Mouse (Mus musculus): ENCODE data around the gene Rfpl4. TPM values are rescaled to one million over a fixed set of nuclear protein-coding genes. Genes with fewer than 3 reads are reported as not detected.
"Not testable (repeated sequence)": the region's sequence is repeated elsewhere in the genome, so short reads cannot be mapped to it uniquely, and the experiment has no call there.

Rfpl4 gene
- polyA plus RNA-seq, 1 experiment from 2014 or later: not detected

DNA sequence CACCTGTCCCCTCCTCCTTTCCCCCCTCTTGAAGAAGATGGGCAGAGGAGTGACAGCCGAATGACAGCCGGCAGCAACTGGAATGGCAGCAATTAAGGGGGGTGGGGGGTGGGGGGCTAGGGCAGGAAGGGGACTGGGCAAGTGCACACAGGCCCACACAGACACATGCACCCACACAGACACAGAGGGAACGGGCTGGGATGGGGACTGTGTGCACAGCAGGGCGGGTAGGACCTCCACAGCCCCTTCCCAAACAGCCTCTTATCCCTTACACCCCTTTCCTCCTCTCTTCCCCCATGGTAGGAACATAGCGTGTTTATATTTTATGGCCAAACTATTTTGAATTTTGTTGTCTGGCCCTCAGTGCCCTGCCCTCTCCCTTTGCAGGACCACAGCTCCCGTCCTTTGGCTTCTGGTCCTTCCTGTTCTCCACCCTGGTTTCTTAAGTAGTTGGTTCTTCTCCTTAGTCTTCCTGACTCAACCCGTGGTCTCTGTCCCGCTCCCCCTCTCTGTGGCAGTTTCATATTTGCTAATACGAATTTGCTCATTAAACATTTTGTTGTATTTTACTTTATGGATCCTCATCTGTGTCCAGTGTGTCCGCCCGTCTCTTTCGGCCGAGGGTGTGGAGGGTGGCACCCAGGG is 37.3 kb downstream of the Rfpl4 start:
- ATAC-seq (replicated peaks; ENCODE audit: low FRiP score): peak; percentile 28
- peak overlapping the region; percentile 96 for H3K27ac ChIP-seq
- H3K4me2 ChIP-seq: peak overlapping the region; percentile 76
- WGBS: 42% methylated on average over 9 of the region's 13 CpGs
- peaks cover 24% of the 10 kb centered on the region for H3K4me1 ChIP-seq
- H3K9me3 ChIP-seq (replicated peaks); H3K27me3 ChIP-seq: not testable (repeated sequence)
- H3K4me3 ChIP-seq (replicated peaks): peak overlapping the region; percentile 99
- H3K36me3 ChIP-seq: peaks cover 68% of the 10 kb centered on the region
- H3K9ac ChIP-seq: peak overlapping the region; percentile 98; the same call in 1 of the 2 replicates

DNA sequence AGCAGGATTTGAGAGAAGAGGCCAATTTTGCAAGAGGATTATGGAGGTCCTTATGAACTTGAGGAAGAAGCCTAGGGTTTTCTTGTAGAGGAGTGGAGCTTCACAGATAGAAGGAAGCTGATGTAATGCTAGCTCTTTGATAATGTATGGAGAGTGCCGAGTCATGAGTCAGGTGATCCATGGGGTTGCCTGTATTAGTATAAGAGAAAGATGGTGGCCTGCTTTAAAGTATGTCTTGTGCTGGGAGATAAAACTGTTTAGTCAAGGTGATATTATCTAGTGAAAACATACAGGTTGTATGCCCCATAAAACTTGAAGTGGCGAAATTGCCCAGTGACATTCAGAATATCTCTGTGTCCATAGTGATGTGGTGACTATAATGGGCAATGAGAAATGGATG is 39.8 kb downstream of the Rfpl4 start:
- Histone ChIP-seq H3K4me2 (no peak overlapping the region), H3K9ac (no peak overlapping the region), H3K27me3 (no peaks in the 10 kb centered on the region), H3K4me3 (replicated peaks) (no peak overlapping the region), H3K4me1 (peaks cover 13% of the 10 kb centered on the region), H3K27ac (no peak overlapping the region), H3K9me3 (replicated peaks) (no peaks in the 10 kb centered on the region), H3K36me3 (peaks cover 74% of the 10 kb centered on the region)
- ATAC-seq (replicated peaks; ENCODE audit: low FRiP score): no peak
- 82% methylated on average over 2 of the region's 2 CpGs for WGBS

DNA sequence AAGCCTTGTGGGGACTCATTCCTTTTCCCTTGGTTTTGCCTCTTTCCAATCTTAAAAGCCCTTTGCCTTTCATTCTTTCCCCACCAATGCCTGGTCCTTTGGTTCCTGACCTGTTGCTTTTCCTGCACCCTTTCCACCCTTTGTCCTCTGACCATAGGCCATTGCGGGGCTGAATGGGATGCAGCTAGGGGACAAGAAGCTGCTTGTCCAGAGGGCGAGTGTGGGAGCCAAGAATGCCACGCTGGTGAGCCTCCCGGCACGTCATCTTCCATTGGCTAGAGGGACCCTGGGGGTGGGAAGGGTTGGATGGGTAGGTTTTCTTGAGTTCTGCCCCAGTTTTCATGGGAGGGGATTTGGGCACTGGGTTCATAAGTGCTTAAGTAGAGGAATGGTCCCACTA is 41.8 kb downstream of the Rfpl4 start:
- Histone ChIP-seq H3K4me3 (replicated peaks) (no peak overlapping the region), H3K9me3 (replicated peaks) (no peaks in the 10 kb centered on the region), H3K4me1 (no peaks in the 10 kb centered on the region), H3K9ac (no peak overlapping the region), H3K27me3 (no peaks in the 10 kb centered on the region), H3K36me3 (peaks cover 92% of the 10 kb centered on the region), H3K4me2 (no peak overlapping the region), H3K27ac (no peak overlapping the region)
- no peak for ATAC-seq (replicated peaks; ENCODE audit: low FRiP score)
- 96% methylated on average over 5 of the region's 5 CpGs for WGBS

DNA sequence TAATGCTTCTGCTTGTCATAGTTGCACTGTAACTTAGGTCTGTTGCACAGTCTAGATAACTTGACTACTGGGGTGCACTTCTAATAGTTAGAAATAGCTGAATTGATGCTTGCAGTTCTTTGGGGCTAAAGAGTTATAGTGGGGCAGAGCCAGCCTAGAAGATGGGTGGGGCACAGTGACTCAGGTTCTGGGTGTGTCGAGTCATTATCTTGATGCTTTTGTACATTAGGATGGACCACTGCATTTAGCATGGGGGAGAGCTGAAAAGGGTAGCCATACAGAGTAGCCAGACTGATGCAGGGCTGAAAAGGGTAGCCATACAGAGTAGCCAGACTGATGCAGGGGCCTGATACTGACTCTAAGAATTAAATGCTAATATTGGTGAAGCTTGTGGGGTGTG is 43.2 kb downstream of the Rfpl4 start:
- Histone ChIP-seq H3K36me3 (peaks cover 99% of the 10 kb centered on the region), H3K27ac (no peak overlapping the region), H3K4me2 (no peak overlapping the region), H3K4me1 (no peaks in the 10 kb centered on the region), H3K27me3 (no peaks in the 10 kb centered on the region), H3K4me3 (replicated peaks) (no peak overlapping the region), H3K9me3 (replicated peaks) (no peaks in the 10 kb centered on the region), H3K9ac (no peak overlapping the region)
- WGBS: 76% methylated on average over 1 of the region's 1 CpGs
- no peak for ATAC-seq (replicated peaks; ENCODE audit: low FRiP score)

DNA sequence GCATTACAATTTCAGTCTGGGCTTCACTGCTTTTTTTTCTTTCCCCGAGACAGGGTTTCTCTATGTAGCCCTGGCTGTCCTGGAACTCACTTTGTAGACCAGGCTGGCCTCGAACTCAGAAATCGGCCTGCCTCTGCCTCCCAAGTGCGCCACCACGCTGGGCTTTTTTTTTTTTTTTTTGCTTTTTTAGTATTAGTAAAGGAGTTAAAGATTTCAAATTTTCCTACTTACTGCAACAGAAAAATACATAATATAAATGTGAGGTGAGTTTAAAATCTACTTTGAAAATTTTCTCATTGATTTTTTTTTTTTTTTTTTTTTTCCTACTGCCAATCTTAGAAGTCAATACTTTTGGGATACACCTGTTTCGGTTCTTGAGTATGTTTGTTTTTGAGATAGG is 51.9 kb downstream of the Rfpl4 start:
- no peak for ATAC-seq (replicated peaks; ENCODE audit: low FRiP score)
- peaks cover 48% of the 10 kb centered on the region for H3K36me3 ChIP-seq
- H3K4me2 ChIP-seq: peak overlapping the region; percentile 92; the same call in 1 of the 2 replicates
- H3K9ac ChIP-seq: no peak overlapping the region
- H3K27me3 ChIP-seq: no peaks in the 10 kb centered on the region
- H3K4me3 ChIP-seq (replicated peaks): peak overlapping the region; percentile 78; the same call in 1 of the 2 replicates
- no peak overlapping the region for H3K27ac ChIP-seq
- no peaks in the 10 kb centered on the region for H3K9me3 ChIP-seq (replicated peaks)
- H3K4me1 ChIP-seq: peaks cover 41% of the 10 kb centered on the region
- WGBS: 93% methylated on average over 6 of the region's 6 CpGs

DNA sequence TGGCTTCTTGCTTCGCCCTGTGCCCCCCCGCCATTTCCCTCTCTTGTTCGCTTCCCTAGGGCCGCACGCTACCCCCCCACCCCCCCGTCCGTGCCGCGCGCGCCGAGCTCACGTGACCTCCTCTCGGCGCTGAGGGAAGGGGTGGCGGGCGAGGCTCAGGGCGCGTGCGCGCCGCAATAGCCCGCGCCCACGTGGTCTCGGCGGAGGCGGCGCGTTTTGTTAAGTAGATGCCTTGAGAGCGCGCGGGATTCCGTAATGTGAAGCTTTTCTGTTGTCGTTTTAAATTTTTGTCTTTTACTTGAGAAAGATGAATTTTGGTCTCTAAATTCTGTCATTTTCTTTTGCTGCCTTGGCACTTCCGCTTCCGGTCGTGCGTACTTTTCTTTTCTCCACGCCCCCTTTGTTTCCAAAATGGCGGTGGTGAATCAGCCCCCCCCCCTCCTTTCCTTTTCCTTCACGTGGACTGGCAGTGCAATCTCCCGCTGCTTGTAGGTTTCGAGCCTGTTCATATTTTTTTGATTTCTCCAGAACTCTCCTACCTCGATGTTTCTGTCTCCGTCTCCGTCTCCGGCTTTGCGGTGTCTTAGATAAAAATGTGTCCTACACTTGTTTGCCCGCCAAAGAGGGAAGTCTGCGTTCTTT is 54.3 kb downstream of the Rfpl4 start:
- H3K4me1 ChIP-seq: peaks cover 57% of the 10 kb centered on the region
- H3K36me3 ChIP-seq: peaks cover 24% of the 10 kb centered on the region
- H3K4me2 ChIP-seq: peak overlapping the region; percentile 92
- H3K4me3 ChIP-seq (replicated peaks): peak overlapping the region; percentile 78
- H3K9me3 ChIP-seq (replicated peaks): no peaks in the 10 kb centered on the region
- WGBS: 0% methylated on average over 47 of the region's 51 CpGs
- H3K27me3 ChIP-seq: peaks cover 10% of the 10 kb centered on the region
- H3K9ac ChIP-seq: peak overlapping the region; percentile 96
- ATAC-seq (replicated peaks; ENCODE audit: low FRiP score): peak; percentile 47
- H3K27ac ChIP-seq: peak overlapping the region; percentile 100

DNA sequence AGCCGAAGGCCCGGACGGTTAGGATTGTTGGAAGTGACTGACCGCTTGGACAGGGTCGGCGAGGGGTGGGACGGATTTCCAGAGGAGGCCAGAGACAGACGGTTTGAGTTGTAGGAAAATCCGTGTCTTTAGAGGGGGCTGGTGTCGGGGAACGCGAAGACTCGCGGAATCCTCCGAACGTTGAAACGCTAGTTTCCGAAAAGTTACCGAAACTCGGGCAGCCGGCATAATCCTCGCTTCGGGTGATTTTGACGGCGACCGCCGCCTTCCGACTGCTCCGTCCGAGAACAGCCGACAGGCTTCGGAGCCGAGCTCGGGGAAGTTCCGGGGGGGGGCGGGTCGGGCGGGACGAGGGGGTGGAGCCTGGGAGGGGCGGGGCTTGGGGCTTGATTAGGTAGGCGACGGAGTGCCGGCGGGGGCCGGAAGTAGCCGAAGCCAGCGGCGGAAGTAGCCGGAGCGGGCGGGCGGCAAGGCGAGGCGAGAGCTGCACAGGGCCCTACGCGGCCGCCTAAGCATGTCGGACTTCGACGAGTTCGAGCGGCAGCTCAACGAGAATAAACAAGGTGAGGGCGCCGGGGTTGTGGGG is 54.9 kb downstream of the Rfpl4 start, which contains the start of gene U2af2:
TSS of gene U2af2 (plus strand) at position 370 of the 586 bp plus-strand sequence.
- H3K9ac ChIP-seq: peak within 1 kb of the TSS; percentile 96
- H3K4me2 ChIP-seq: peak within 1 kb of the TSS; percentile 92
- H3K36me3 ChIP-seq: peaks cover 18% of the 10 kb centered on the region
- peak; percentile 85 for ATAC-seq (replicated peaks; ENCODE audit: low FRiP score)
- H3K4me3 ChIP-seq (replicated peaks): peak within 1 kb of the TSS; percentile 78
- H3K27me3 ChIP-seq: peaks cover 16% of the 10 kb centered on the region
- peaks cover 63% of the 10 kb centered on the region for H3K4me1 ChIP-seq
- H3K27ac ChIP-seq: peak within 1 kb of the TSS; percentile 100
- H3K9me3 ChIP-seq (replicated peaks): no peaks in the 10 kb centered on the region
- under 1% methylated on average over 64 of the region's 65 CpGs for WGBS

DNA sequence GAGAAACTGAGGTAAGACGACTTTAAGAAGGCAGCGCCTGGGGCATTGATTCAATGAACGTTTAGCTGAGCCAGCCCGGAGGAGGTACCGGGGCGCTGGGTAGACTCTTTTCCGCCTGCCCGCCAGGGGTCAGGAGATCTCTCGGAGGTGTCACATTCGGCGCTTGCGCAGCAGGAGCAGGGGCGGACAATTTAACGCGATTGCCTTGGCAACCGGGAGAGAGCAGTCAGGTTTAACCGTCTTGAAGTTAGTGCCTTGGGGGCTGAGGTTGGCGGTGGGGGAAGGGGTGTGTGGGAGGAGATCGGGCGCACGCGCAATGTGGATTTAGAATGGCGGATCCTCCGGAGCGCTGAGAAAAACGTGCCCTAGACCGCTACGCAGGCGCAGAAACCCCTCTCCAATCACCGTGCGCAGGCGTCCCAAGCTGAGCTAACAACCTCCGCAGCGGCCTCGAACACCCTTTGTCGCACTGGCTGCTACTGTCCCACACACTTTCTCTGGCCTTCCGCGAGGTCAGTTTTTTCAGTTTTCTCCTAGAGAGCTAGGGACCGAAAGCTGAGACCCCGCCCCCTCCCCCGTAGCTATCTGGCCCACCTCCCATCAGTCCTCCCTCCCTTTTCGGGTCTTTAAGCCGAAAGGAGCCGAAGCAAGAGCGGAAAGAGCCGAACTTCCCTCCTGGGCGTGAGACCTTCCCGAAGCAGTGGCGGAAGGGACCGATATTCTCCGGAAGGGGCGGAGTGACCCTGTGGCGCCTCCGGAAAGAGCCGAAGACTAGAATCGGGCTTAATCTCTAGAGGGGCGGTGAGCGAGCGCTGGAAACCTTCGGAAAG is 55.6 kb downstream of the Rfpl4 start:
- H3K4me2 ChIP-seq: peak overlapping the region; percentile 92
- peaks cover 20% of the 10 kb centered on the region for H3K27me3 ChIP-seq
- H3K4me3 ChIP-seq (replicated peaks): peak overlapping the region; percentile 78
- H3K27ac ChIP-seq: peak overlapping the region; percentile 100
- peaks cover 10% of the 10 kb centered on the region for H3K36me3 ChIP-seq
- WGBS: under 1% methylated on average over 60 of the region's 60 CpGs
- no peaks in the 10 kb centered on the region for H3K9me3 ChIP-seq (replicated peaks)
- ATAC-seq (replicated peaks; ENCODE audit: low FRiP score): peak; percentile 91
- peaks cover 67% of the 10 kb centered on the region for H3K4me1 ChIP-seq
- H3K9ac ChIP-seq: peak overlapping the region; percentile 96

DNA sequence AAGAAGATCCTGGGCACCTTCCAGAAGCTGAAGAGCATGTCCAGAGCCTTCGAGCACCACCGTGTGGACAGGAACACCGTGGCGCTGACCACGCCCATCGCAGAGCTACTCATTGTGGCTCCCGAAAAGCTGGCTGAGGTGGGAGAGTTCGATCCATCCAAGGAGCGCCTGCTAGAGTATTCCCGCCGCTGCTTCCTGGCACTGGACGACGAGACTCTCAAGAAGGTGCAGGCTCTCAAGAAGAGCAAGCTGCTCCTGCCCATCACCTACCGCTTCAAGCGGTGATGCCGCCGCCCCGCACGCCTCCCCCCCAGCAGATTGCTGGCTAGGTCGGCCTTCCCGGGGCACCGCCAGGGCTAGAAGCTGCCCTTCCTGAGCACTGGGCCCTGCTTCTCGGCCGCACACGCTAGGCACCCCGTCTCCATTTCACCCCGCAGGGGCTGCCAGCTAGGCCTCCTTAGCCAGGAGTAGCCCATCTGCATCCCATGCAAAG is 56.5 kb downstream of the Rfpl4 start:
- peak; percentile 22 for ATAC-seq (replicated peaks; ENCODE audit: low FRiP score)
- Histone ChIP-seq H3K27me3 (peaks cover 29% of the 10 kb centered on the region), H3K27ac (peak overlapping the region; percentile 100), H3K4me3 (replicated peaks) (peak overlapping the region; percentile 78), H3K9ac (peak overlapping the region; percentile 96), H3K9me3 (replicated peaks) (no peaks in the 10 kb centered on the region), H3K36me3 (peaks cover 2% of the 10 kb centered on the region), H3K4me1 (peaks cover 61% of the 10 kb centered on the region), H3K4me2 (peak overlapping the region; percentile 92)
- WGBS: 2% methylated on average over 27 of the region's 27 CpGs

Data from kidney, embryonic 15.5 days (tissue).